Mouse (Mus musculus): ENCODE data around the gene Mtif3. TPM values are rescaled to one million over a fixed set of nuclear protein-coding genes. Genes with fewer than 3 reads are reported as not detected.
A peak's percentile ranks its signal among the peaks of the same experiment; 100 is the strongest.
"Not testable (repeated sequence)": the region's sequence is repeated elsewhere in the genome, so short reads cannot be mapped to it uniquely, and the experiment has no call there.

Mtif3 gene
- total RNA-seq, 1 experiment from 2014 or later = 23.7 TPM

DNA sequence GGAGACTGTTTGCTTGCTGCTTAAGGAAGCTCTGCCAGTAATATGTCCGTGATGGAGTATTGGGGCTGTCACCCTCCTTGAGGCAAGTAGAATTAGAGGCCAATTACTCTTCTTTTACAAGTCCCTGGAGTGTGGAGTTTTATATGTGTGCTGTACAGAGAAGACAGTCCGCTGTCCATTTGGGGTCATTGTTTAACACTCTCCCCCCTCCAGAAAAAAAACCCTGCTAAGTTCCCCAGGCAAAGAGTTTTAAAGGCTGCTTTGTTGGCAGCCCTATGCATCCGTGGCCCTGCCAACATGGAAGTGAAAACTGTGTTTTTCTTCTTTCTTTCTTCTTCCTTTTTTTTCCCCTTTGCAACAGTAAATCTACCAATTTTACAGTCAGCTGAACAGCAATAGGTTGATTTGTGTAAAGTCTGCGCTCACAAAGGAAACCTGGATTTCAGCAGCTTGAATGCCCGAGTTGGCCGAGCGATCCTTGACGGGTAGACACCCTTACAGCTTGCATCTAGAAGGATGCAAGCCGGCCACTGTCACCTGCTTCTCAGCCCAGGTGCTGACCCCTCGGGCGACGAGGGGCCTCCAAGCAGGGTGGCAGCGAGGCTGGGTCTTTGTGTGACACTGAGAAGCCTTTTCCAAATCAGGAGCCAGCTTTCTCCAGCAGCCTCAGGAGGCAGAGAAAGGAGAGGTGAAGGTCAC is 5.2 kb upstream of the Mtif3 start:
- ATAC-seq (replicated peaks in 1 of 2; ENCODE audit: insufficient read depth in 1 of 2, low FRiP score in 2 of 2, low TSS enrichment in 1 of 2, low read depth in 1 of 2, poor library complexity in 2 of 2, severe bottlenecking in 2 of 2) = no peak

DNA sequence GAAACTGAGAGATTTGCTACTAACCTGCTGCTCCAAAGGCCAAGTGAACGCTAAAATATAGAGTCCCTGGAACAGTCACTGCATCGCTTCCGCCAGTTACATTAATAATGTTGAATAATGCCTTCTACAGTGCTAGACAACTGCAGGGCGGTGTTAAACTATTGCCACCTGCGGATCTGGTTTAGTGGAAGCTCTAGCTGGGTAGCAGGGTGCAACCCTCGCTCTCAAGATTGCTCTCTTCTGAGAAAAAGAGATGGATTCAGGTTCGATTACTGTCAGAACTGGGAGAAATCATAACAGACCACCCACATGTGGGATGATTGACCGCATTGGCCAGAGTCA is 308 bp upstream of the Mtif3 start:
- ATAC-seq (replicated peaks in 1 of 2; ENCODE audit: insufficient read depth in 1 of 2, low FRiP score in 2 of 2, low TSS enrichment in 1 of 2, low read depth in 1 of 2, poor library complexity in 2 of 2, severe bottlenecking in 2 of 2) = no peak

DNA sequence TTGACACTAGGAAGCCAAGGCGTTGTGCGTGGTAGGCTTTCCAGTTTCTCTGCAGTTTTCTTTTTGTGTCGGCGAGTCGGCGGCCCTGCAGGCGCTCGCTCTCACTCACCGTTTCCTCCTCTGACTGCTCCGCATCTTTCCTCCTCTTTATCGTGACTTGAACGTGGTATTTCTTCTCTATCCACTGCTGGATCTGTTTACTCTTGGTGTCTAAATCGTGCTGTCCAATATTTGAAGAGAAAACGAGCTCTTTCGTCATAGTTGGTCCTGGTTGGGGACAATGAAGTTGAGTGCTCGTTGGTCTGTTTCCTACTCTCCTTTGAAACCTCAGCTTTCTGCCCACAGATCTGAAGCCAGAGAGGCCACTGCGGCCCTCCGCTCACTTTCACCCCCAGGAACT is 6.9 kb downstream of the Mtif3 start:
- no peak for ATAC-seq (replicated peaks in 1 of 2; ENCODE audit: insufficient read depth in 1 of 2, low FRiP score in 2 of 2, low TSS enrichment in 1 of 2, low read depth in 1 of 2, poor library complexity in 2 of 2, severe bottlenecking in 2 of 2)

DNA sequence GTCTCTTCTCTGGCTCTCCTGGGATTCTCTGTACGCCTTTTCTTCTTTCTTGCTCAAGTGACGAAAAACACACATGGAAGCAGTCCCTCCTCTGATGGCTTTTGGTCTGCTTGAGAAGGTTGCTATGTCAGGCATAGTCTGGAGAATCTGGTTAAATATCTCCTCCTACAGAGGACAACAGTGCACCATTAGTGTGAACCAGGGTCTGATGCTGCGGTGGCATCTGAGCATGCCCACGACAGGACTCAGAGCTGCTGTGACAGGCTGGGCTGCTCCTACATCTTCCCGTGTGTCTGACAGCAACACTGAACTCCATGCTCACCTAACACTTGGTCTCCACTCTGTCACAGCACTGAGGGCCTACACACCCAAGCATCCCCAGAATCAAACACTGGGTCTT is 7.9 kb downstream of the Mtif3 start:
- no peak for ATAC-seq (replicated peaks in 1 of 2; ENCODE audit: insufficient read depth in 1 of 2, low FRiP score in 2 of 2, low TSS enrichment in 1 of 2, low read depth in 1 of 2, poor library complexity in 2 of 2, severe bottlenecking in 2 of 2)

DNA sequence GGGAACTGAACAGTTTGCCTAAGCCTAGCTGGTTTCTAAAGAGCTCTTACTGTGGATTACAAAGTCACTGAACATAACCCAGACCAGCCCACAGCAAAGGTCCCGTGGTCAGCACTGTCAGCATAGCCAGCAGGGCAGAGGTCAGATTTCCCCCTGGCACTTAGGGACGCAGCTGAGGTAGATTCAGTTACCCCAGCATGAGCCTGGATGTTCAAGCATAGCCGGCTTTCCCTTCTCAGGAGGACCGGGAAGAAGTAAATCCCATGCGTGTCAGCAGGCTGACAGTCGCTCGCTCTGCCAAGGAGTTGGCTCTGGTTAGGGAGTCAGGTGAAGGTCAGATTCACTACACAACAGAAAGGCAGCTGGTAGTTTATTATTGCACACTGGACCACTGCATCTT is 9.0 kb downstream of the Mtif3 start:
- no peak for ATAC-seq (replicated peaks in 1 of 2; ENCODE audit: insufficient read depth in 1 of 2, low FRiP score in 2 of 2, low TSS enrichment in 1 of 2, low read depth in 1 of 2, poor library complexity in 2 of 2, severe bottlenecking in 2 of 2)

DNA sequence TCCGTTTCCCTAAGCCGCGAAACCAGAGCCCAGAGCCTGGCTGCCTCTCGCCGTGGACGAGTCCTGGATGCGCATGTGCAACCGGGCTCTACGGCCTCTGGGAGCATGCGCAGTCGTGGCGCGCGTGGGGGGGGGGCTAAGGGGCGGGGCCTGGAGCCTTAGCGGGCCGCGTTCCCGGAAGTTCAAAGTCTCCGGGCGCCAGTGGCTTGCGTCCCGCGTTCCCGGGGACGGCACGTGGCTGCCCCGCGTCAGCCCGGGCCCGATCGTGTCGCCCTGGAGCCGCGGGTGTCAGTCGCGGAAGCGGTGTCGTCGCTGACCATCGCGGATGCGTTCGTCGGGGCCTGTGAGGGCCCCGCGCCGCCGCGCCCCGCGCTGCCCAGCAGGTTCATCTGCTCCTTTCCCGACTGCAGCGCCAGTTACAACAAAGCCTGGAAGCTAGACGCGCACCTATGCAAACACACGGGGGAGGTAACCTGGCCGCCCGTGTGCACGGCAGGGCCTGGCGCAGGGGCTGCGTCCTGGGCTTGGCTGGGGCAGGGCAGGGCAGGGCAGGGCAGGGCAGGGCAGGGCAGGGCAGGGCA is 15.0 kb downstream of the Mtif3 start, which contains the start of gene Gtf3a:
Gtf3a (plus strand) TSS at position 150 of the 581 bp plus-strand sequence.
- ATAC-seq (replicated peaks in 1 of 2; ENCODE audit: insufficient read depth in 1 of 2, low FRiP score in 2 of 2, low TSS enrichment in 1 of 2, low read depth in 1 of 2, poor library complexity in 2 of 2, severe bottlenecking in 2 of 2) = peak; percentile 77 to 89

DNA sequence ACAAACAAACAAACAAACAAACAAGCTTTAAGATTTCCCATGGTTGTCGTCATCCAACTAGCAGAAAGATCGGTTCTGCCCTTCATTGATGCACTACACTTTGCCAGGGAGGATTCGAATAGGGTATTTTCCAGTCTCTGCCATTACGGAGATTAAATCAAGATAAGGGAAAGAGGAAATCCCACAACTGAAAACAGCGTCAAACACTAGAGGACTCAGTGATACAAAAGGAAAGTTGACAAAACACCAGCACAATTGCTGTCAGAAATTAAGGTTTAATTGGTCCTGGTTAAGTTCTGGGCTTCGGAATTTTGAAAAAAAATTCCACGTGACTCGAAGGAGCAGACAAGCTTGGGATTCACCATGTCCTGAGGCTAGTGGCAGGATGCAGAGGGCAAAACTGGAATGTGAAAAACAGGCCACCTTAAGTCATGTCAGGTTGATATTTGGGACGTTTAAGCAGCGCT is 15.5 kb downstream of the Mtif3 start:
- peak in 1 of 2 experiments; percentile 5; a peak in 1 of 4 replicates for ATAC-seq (replicated peaks in 1 of 2; ENCODE audit: insufficient read depth in 1 of 2, low FRiP score in 2 of 2, low TSS enrichment in 1 of 2, low read depth in 1 of 2, poor library complexity in 2 of 2, severe bottlenecking in 2 of 2)

DNA sequence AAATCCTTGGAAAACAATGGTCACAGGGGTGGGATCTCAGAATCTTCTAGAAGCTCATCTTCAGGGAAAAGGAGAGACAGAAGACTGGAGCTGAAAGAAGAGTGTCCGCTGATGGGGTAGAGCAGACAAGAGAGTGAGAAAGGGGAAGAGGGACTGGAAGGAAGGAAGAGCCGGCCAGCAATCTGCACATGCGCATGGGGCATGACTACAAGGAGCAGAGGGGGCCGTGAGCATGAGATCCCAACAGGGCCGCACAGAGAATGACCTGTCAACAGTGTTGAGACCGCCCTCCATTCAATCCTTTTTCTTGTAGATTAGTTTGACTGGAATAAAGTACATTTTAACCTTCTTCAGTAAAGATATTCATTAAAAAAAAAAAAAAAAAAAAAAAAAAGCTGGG is 16.1 kb downstream of the Mtif3 start:
- ATAC-seq (replicated peaks in 1 of 2; ENCODE audit: insufficient read depth in 1 of 2, low FRiP score in 2 of 2, low TSS enrichment in 1 of 2, low read depth in 1 of 2, poor library complexity in 2 of 2, severe bottlenecking in 2 of 2) = no peak

DNA sequence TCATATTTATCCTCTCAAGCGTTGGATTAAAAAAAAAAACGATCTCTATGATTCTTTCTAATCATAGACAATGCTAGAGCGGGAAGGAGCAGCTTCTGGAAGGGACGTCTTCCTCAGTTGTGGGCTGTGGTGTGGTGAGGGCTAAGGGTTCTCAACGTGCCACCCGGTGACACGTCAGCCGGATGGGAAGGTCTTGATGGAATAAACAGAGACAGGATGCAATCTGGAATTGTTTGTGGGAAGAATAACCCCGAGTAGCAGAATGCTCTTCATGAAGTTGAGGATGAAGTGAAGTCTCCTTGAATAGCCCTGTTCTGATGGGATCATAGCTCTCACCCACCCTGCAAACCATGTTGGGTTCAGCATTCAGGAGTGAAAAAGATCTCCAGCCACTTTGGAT is 16.9 kb downstream of the Mtif3 start:
- ATAC-seq (replicated peaks in 1 of 2; ENCODE audit: insufficient read depth in 1 of 2, low FRiP score in 2 of 2, low TSS enrichment in 1 of 2, low read depth in 1 of 2, poor library complexity in 2 of 2, severe bottlenecking in 2 of 2) = no peak

DNA sequence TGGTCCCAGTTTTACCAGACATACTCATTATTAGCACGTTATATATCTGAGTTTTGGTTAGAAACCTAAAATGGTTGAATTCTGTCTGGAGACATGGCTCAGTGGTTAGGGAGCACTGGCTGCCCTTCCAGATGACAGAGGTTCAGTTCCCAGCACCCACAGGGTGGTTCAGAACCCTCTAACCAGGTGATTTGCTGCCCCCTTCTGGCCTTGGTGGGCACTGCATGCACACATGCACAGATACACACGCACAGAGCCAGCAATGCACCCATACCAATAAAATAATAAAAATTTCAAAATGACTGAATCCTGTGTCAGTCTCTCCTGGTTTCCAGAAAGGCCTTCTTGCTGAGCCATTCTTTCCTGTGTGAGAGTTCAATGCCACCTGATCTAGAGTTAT is 19.0 kb downstream of the Mtif3 start:
- ATAC-seq (replicated peaks in 1 of 2; ENCODE audit: insufficient read depth in 1 of 2, low FRiP score in 2 of 2, low TSS enrichment in 1 of 2, low read depth in 1 of 2, poor library complexity in 2 of 2, severe bottlenecking in 2 of 2) = no peak

DNA sequence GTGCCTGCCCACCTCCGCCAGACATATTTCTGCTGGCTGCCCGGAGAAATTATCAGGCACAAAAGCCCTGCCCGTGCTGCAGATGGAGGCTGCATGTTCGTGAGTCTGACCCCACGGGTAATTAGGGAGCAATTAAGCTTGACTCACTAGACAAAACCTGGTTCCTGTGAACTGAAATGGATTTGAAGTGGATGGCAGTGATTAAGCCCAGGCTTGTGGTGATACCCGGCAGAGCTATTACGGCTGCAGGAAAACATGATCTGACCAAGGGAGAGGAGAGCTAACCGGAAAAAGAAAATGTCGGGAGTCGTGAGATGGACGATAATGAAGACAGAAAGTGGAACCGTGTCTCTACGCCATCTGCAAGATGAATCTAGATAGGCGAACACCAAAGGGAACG is 20.6 kb downstream of the Mtif3 start:
- ATAC-seq (replicated peaks in 1 of 2; ENCODE audit: insufficient read depth in 1 of 2, low FRiP score in 2 of 2, low TSS enrichment in 1 of 2, low read depth in 1 of 2, poor library complexity in 2 of 2, severe bottlenecking in 2 of 2) = no peak

DNA sequence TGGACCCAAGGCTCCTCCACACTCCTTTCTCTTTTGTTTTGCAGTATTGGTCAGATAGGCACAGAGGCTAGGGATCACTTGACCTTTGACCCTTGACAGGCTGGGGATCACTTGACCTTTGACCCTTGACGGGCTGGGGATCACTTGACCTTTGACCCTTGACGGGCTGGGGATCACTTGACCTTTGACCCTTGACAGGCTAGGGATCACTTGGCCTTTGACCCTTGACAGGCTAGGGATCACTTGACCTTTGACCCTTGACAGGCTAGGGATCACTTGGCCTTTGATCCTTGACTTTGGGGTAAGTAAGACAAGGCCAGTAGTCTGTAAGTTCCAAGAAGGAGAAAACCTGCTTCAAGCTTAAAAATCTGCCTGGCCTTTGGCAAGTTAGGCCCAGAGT is 21.7 kb downstream of the Mtif3 start:
- not testable (repeated sequence) for ATAC-seq (replicated peaks in 1 of 2; ENCODE audit: insufficient read depth in 1 of 2, low FRiP score in 2 of 2, low TSS enrichment in 1 of 2, low read depth in 1 of 2, poor library complexity in 2 of 2, severe bottlenecking in 2 of 2)

DNA sequence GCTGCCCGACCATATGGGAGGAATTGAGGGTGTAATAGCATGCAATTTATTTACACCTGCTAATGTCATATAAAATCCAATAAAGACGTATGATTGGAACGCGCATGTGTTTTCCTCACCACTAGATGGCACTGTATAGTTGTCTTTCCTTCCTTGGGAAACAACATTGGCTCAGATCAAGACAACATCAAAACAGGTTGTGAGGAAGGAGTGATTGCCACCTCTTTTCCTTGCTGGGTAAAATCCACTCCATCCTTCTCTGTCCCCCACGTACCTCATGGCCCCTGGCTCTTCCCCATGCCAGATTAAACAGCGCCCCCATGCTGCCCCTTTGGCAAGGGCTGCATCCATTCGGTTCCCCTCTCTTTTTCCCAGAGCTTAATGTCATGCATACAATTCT is 23.4 kb downstream of the Mtif3 start:
- ATAC-seq (replicated peaks in 1 of 2; ENCODE audit: insufficient read depth in 1 of 2, low FRiP score in 2 of 2, low TSS enrichment in 1 of 2, low read depth in 1 of 2, poor library complexity in 2 of 2, severe bottlenecking in 2 of 2) = peak; percentile 9 to 59; a peak in 1 of 4 replicates

DNA sequence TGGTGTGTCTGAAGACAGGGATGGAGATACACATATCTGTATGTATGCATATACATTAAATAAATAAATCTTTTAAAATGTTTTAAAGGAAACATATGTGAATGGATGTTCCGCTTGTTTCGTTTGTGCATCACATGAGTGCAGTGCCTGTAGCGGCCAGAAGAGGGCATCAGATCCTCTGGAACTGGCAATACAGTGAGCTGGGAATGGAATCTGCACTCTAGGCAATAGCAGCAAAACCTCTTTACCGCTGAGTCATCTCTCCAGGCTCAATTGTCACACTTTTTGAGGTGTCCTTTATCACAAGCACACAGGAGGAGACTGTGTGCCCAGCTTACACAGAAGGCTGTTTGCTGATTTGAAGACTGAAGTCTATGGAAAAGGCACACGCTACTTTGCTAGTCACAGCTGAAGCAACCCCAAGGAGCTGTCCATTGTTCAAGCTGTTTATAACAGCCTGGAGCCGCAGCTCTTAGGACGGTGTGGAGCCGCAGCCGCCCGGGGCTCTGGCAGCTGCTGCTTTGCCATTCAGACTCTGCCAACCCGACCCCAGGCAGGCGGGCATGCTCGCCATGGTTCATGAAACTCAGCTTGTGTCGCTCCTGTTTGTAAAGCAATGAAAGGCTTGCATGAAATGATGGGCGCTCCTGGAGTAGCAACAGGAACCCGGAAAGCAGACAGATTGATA is 24.3 kb downstream of the Mtif3 start:
- ATAC-seq (replicated peaks in 1 of 2; ENCODE audit: insufficient read depth in 1 of 2, low FRiP score in 2 of 2, low TSS enrichment in 1 of 2, low read depth in 1 of 2, poor library complexity in 2 of 2, severe bottlenecking in 2 of 2) = no peak

DNA sequence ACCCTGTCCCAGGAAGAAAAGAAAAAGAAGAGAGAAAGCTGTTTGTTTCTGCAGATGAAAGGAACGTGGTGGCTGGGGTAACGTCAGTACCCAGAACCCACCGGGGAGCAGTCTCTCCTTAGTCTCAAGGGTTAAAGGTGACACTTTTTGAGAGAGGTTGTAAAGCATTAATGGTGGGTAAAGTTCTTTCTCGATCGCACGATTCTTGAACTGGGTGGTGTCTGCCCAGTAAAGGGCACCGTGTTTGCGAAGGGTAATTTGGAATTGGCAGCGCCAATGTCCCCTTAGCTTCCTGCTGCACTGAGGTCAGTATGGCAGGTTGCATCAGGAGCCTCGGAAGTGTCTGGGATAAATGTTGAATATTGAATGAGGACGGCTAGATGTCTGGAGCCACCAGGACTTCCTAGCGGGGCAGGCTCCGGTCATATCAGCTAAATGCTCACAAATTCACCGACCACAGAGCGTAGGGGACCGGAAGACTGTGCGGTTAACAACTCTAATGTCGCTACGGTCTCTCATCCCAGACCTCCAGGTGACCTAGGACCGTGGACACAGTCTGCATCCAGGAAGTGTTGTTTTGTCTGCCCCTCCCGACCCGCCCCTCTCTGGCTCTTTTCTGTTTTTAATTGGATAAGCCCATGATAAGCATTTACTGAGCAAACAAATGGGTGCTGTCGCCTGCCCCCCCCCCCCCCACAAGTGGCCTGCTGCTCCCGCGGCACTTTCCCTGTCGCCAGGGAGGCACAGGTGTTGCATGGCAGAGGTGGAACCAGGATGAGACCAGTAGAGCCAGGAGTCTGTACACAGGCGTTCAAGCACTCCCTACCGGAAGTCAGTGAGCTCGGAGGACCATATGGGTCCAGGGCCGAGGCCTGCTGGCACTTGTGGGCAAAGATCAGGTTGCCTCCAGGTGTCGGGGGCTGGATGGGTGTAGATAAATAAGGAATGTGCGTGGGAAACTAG is 25.8 kb downstream of the Mtif3 start:
- ATAC-seq (replicated peaks in 1 of 2; ENCODE audit: insufficient read depth in 1 of 2, low FRiP score in 2 of 2, low TSS enrichment in 1 of 2, low read depth in 1 of 2, poor library complexity in 2 of 2, severe bottlenecking in 2 of 2) = no peak

DNA sequence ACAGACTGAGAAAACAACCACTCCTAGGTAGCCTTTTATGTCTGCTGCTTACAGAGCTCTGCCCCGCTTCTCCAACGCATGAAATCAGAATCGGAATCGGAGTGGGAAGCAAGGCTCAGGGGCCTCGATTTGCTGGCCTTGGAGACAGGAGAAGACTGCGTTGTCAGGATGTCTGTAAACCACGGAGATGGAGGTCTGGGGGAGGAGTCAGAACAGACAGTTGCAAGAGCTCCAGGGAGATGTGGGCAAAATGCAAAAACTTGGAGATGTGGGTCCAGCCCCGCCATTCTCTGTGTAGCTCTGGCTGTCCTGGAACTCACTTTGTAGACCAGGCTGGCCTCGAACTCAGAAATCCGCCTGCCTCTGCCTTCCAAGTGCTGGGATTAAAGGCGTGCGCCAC is 30.1 kb downstream of the Mtif3 start:
- ATAC-seq (replicated peaks in 1 of 2; ENCODE audit: insufficient read depth in 1 of 2, low FRiP score in 2 of 2, low TSS enrichment in 1 of 2, low read depth in 1 of 2, poor library complexity in 2 of 2, severe bottlenecking in 2 of 2) = no peak

DNA sequence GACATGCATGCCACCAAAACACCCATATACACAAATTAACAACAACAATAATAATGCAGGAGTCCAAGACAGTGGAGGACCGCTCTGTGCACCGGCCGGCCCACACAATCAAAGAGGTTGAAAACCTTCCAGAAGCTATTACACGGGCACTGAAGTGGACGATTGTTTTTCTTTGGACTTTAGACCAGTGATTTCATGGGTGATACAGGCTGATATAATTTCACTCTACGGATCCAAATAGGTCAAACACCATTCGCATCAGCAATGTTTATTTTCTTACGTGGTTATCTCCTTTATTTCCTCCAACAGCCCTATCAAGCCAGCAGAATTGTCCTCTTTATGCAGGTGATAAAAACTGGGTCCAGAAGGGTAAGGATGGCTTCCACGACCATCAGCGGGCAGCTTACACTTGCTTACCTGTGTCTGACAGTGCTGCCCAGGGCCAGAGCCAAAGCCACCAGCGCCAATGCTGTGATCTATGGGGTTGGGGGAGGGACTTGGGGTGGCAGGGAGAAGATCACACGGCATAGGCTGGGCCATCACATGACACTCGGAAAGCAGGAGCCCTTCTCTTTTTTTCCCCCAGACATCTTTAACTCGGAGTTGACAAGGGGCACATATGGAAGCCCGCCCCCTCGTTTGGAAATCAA is 31.6 kb downstream of the Mtif3 start:
- ATAC-seq (replicated peaks in 1 of 2; ENCODE audit: insufficient read depth in 1 of 2, low FRiP score in 2 of 2, low TSS enrichment in 1 of 2, low read depth in 1 of 2, poor library complexity in 2 of 2, severe bottlenecking in 2 of 2) = no peak

All from hematopoietic stem cell, adult 5-6 weeks (primary cell).